Mouse (Mus musculus): Measurements from ENCODE around the gene Spo11.
A peak's percentile ranks its signal among the peaks of the same experiment; 100 is the strongest.

DNA sequence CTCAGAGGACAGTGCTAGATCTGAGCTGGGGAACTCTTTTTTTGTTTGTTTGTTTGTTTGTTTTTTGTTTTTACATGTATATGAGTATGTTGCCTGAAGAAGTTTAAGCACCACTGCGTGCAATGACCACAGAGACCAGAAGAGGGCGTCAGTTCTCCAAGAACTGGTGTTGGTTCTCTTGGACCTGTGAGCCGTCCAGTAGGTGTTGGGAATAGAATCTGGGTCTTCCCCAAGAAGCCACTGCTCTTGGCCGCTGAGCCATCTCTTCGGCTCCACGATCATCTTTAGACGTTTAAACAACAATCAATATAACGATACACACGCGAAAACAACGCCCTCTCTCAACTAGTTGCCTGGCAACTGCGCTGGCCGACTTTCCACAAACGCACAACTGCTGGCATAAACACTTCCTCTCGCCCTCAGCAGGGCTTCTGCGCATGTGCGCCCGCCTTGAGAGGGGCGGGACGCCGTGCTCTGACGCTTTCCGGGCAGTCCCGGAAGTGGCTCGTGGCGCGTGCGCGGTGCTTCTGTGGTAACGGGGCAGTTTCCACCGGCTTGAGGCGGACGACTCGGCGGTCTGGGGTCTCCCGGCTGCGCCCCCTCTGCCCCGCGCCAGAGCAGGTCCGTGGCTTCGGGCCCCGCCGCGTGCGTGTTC lies 22.3 kb downstream of the Spo11 start, which contains the start of gene Rae1:
- TF ChIP-seq CTCF (IDR thresholded peaks at IDR 0.05; ENCODE audit: low read depth, low read length) (peak; percentile 77), POLR2A (IDR thresholded peaks at IDR 0.05; ENCODE audit: extremely low read depth, insufficient read depth, low read length) (peak; percentile 56; the same call in 1 of the 2 replicates)
